Mouse (Mus musculus): ENCODE data around the gene Tmem62. TPM values are rescaled to one million over a fixed set of nuclear protein-coding genes. Genes with fewer than 3 reads are reported as not detected.
A peak's percentile ranks its signal among the peaks of the same experiment; 100 is the strongest.

The Tmem62 gene
- polyA plus RNA-seq, 1 experiment from 2014 or later = 13.0 TPM

- Histone ChIP-seq H3K4me1 (replicated peaks) (0 out of 2 replicates have a peak, but pooled peaks cover 3% of the 10 kb centered on the region), H3K4me3 (no peak overlapping the region), H3K4me2 (no peak overlapping the region), H3K9me3 (no peaks in the 10 kb centered on the region), H3K27ac (replicated peaks) (no peak overlapping the region), H3K9ac (no peak overlapping the region), H3K36me3 (0 out of 2 replicates have a peak, but pooled peaks cover 5% of the 10 kb centered on the region), H3K27me3 (no peaks in the 10 kb centered on the region)
- no peak for ATAC-seq (ENCODE audit: low read depth)
- WGBS = 80% methylated on average over 2 of the region's 2 CpGs
These were observed 26.8 kb downstream of the Tmem62 start for GRCm38 (mm10) chr2:121003586-121003985.

- H3K4me1 ChIP-seq (replicated peaks) = peaks cover 9% of the 10 kb centered on the region
- H3K4me2 ChIP-seq = no peak overlapping the region
- no peak overlapping the region for H3K9ac ChIP-seq
- 86% methylated on average over 7 of the region's 7 CpGs for WGBS
- ATAC-seq (ENCODE audit: low read depth) = no peak
- H3K4me3 ChIP-seq = no peak overlapping the region
- H3K27ac ChIP-seq (replicated peaks) = no peak overlapping the region
- H3K36me3 ChIP-seq = 0 out of 2 replicates have a peak, but pooled peaks cover 5% of the 10 kb centered on the region
- H3K9me3 ChIP-seq = no peaks in the 10 kb centered on the region
- no peaks in the 10 kb centered on the region for H3K27me3 ChIP-seq
These were observed 27.4 kb downstream of the Tmem62 start for GRCm38 (mm10) chr2:121004018-121004811.

GRCm38 (mm10) chr2:121006986-121007385 lies 30.2 kb downstream of the Tmem62 start:
- H3K4me2 ChIP-seq = no peak overlapping the region
- no peak overlapping the region for H3K27ac ChIP-seq (replicated peaks)

GRCm38 (mm10) chr2:121007925-121008663 lies 31.3 kb downstream of the Tmem62 start, which contains the start of gene Ccndbp1:
Gene Ccndbp1, plus strand, starts transcription at chr2:121008403.
- Histone ChIP-seq H3K9me3 (no peaks in the 10 kb centered on the region), H3K9ac (peak within 1 kb of the TSS; percentile 78), H3K4me3 (peak within 1 kb of the TSS; percentile 71), H3K4me2 (peak within 1 kb of the TSS; percentile 90), H3K27ac (replicated peaks) (peak within 1 kb of the TSS; percentile 57), H3K36me3 (peaks cover 29% of the 10 kb centered on the region), H3K27me3 (no peaks in the 10 kb centered on the region), H3K4me1 (replicated peaks) (peaks cover 14% of the 10 kb centered on the region)
- peak; percentile 98 for ATAC-seq (ENCODE audit: low read depth)
- 2% methylated on average over 34 of the region's 34 CpGs for WGBS

More at GRCm38 (mm10) chr2:121006986-121007385, 30.2 kb downstream of the Tmem62 start:
- peaks cover 14% of the 10 kb centered on the region for H3K4me1 ChIP-seq (replicated peaks)
- no peaks in the 10 kb centered on the region for H3K27me3 ChIP-seq
- ATAC-seq (ENCODE audit: low read depth) = no peak
- no peak overlapping the region for H3K4me3 ChIP-seq
- H3K36me3 ChIP-seq = peaks cover 18% of the 10 kb centered on the region
- 92% methylated on average over 1 of the region's 1 CpGs for WGBS
- H3K9ac ChIP-seq = no peak overlapping the region
- H3K9me3 ChIP-seq = no peaks in the 10 kb centered on the region

GRCm38 (mm10) chr2:121008664-121009007 lies 31.8 kb downstream of the Tmem62 start:
- H3K27ac ChIP-seq (replicated peaks) = peak overlapping the region; percentile 39; the same call in 1 of the 2 replicates

GRCm38 (mm10) chr2:121009071-121009677 lies 32.4 kb downstream of the Tmem62 start:
- H3K27me3 ChIP-seq = no peaks in the 10 kb centered on the region
- H3K36me3 ChIP-seq = peaks cover 36% of the 10 kb centered on the region
- peak overlapping the region; percentile 71 for H3K4me3 ChIP-seq
- H3K9ac ChIP-seq = peak overlapping the region; percentile 78
- no peaks in the 10 kb centered on the region for H3K9me3 ChIP-seq
- no peak overlapping the region for H3K27ac ChIP-seq (replicated peaks)
- H3K4me1 ChIP-seq (replicated peaks) = peaks cover 14% of the 10 kb centered on the region
- peak overlapping the region; percentile 90 for H3K4me2 ChIP-seq
- ATAC-seq (ENCODE audit: low read depth) = no peak
- WGBS = 26% methylated on average over 5 of the region's 5 CpGs

More at GRCm38 (mm10) chr2:121008664-121009007, 31.8 kb downstream of the Tmem62 start:
- H3K9ac ChIP-seq = peak overlapping the region; percentile 78
- H3K9me3 ChIP-seq = no peaks in the 10 kb centered on the region
- H3K4me3 ChIP-seq = peak overlapping the region; percentile 71
- peaks cover 32% of the 10 kb centered on the region for H3K36me3 ChIP-seq
- H3K4me2 ChIP-seq = peak overlapping the region; percentile 90
- peaks cover 14% of the 10 kb centered on the region for H3K4me1 ChIP-seq (replicated peaks)
- no peaks in the 10 kb centered on the region for H3K27me3 ChIP-seq
- WGBS = 1% methylated on average over 12 of the region's 12 CpGs
- peak; percentile 49 for ATAC-seq (ENCODE audit: low read depth)

GRCm38 (mm10) chr2:121012676-121013075 lies 35.9 kb downstream of the Tmem62 start:
- 91% methylated on average over 9 of the region's 9 CpGs for WGBS
- Histone ChIP-seq H3K9me3 (peaks cover 3% of the 10 kb centered on the region; the same call in 1 of the 2 replicates), H3K4me2 (no peak overlapping the region), H3K27ac (replicated peaks) (no peak overlapping the region), H3K9ac (no peak overlapping the region), H3K27me3 (no peaks in the 10 kb centered on the region), H3K4me1 (replicated peaks) (peaks cover 14% of the 10 kb centered on the region), H3K4me3 (no peak overlapping the region), H3K36me3 (peaks cover 67% of the 10 kb centered on the region)
- no peak for ATAC-seq (ENCODE audit: low read depth)

- peaks cover 66% of the 10 kb centered on the region for H3K36me3 ChIP-seq
- H3K4me1 ChIP-seq (replicated peaks) = no peaks in the 10 kb centered on the region
- peaks cover 5% of the 10 kb centered on the region; the same call in 1 of the 2 replicates for H3K9me3 ChIP-seq
These were observed 38.7 kb downstream of the Tmem62 start for GRCm38 (mm10) chr2:121015507-121015906.

GRCm38 (mm10) chr2:121016226-121016625 lies 39.4 kb downstream of the Tmem62 start:
- Histone ChIP-seq H3K9ac (no peak overlapping the region), H3K27me3 (no peaks in the 10 kb centered on the region), H3K9me3 (peaks cover 5% of the 10 kb centered on the region; the same call in 1 of the 2 replicates), H3K27ac (replicated peaks) (no peak overlapping the region), H3K4me3 (no peak overlapping the region), H3K4me2 (no peak overlapping the region), H3K4me1 (replicated peaks) (no peaks in the 10 kb centered on the region), H3K36me3 (peaks cover 60% of the 10 kb centered on the region)
- 86% methylated on average over 9 of the region's 9 CpGs for WGBS
- ATAC-seq (ENCODE audit: low read depth) = no peak

More at GRCm38 (mm10) chr2:121015507-121015906, 38.7 kb downstream of the Tmem62 start:
- no peak overlapping the region for H3K4me3 ChIP-seq
- H3K27ac ChIP-seq (replicated peaks) = no peak overlapping the region
- 91% methylated on average over 2 of the region's 2 CpGs for WGBS
- H3K4me2 ChIP-seq = no peak overlapping the region
- H3K9ac ChIP-seq = no peak overlapping the region
- ATAC-seq (ENCODE audit: low read depth) = no peak
- no peaks in the 10 kb centered on the region for H3K27me3 ChIP-seq

GRCm38 (mm10) chr2:121017151-121017550 lies 40.3 kb downstream of the Tmem62 start:
- Histone ChIP-seq H3K9ac (no peak overlapping the region), H3K27ac (replicated peaks) (no peak overlapping the region), H3K9me3 (peaks cover 5% of the 10 kb centered on the region; the same call in 1 of the 2 replicates), H3K27me3 (no peaks in the 10 kb centered on the region), H3K36me3 (peaks cover 51% of the 10 kb centered on the region), H3K4me3 (no peak overlapping the region), H3K4me1 (replicated peaks) (no peaks in the 10 kb centered on the region), H3K4me2 (no peak overlapping the region)
- ATAC-seq (ENCODE audit: low read depth) = no peak
- WGBS = 87% methylated on average over 1 of the region's 1 CpGs

GRCm38 (mm10) chr2:121022918-121023317 lies 46.1 kb downstream of the Tmem62 start:
- peaks cover under 1% of the 10 kb centered on the region; the same call in 1 of the 2 replicates for H3K9me3 ChIP-seq
- no peak overlapping the region for H3K9ac ChIP-seq
- H3K4me3 ChIP-seq = no peak overlapping the region
- WGBS = 76% methylated on average over 5 of the region's 5 CpGs
- no peak overlapping the region for H3K27ac ChIP-seq (replicated peaks)
- no peaks in the 10 kb centered on the region for H3K27me3 ChIP-seq
- no peak for ATAC-seq (ENCODE audit: low read depth)
- H3K4me2 ChIP-seq = no peak overlapping the region
- no peaks in the 10 kb centered on the region for H3K4me1 ChIP-seq (replicated peaks)
- peaks cover 2% of the 10 kb centered on the region for H3K36me3 ChIP-seq
